Mouse (Mus musculus): Measurements from ENCODE around the gene Lctl. TPM values are rescaled to one million over a fixed set of nuclear protein-coding genes. Genes with fewer than 3 reads are reported as not detected.

Lctl gene
- total and polyA plus RNA-seq, 3 experiments = 1.8 TPM; not detected in 2

- TF ChIP-seq EP300 (IDR thresholded peaks at IDR 0.05; ENCODE audit: insufficient read depth, low read depth, low read length) = no peak
- TF ChIP-seq POLR2A (IDR thresholded peaks at IDR 0.05; ENCODE audit: insufficient read depth, low read depth, low read length) = no peak
- TF ChIP-seq CTCF (IDR thresholded peaks at IDR 0.05) = no peak
- intact Hi-C loops (cut with DNase I) = loop anchor here (5.0 kb wide), 1 partner anchor 158 kb away; the partner anchor contains the start of gene Dis3l
- no peaks in the 10 kb centered on the region for H3K27me3 ChIP-seq (ENCODE audit: control insufficient read depth, insufficient read depth, low read length)
- peaks cover 4% of the 10 kb centered on the region for H3K36me3 ChIP-seq (ENCODE audit: control insufficient read depth, insufficient read depth, low read length)
- H3K79me2 ChIP-seq (replicated peaks; ENCODE audit: control insufficient read depth, insufficient read depth, low read length) = no peaks in the 10 kb centered on the region
- H3K9ac ChIP-seq (ENCODE audit: low read depth, low read length) = no peak overlapping the region
- no peak overlapping the region for H3K4me3 ChIP-seq
- H3K27ac ChIP-seq = no peak overlapping the region
- 92% methylated on average over 5 of the region's 5 CpGs for WGBS
- H3K4me1 ChIP-seq (ENCODE audit: control insufficient read depth, insufficient read depth, low read length) = peaks cover 3% of the 10 kb centered on the region
- DNase-seq = no peak
Measured at GRCm38 (mm10) chr9:64184166-64184840, 67.4 kb downstream of the Lctl start.

Other genes with a start within 250 kb of the Lctl start
- 10 to 100 TPM; 11.0 to 15.1 TPM for gene Smad6, start 95.1 kb upstream of the Lctl start, total RNA-seq (2021)
- 9.6 and 14.7 TPM in 2 replicates for gene Smad6, start 95.1 kb upstream of the Lctl start, polyA plus RNA-seq (2012; rRNA removed)
- gene Zwilch, start 56.0 kb downstream of the Lctl start, total RNA-seq (2021) = under 1 TPM; 0.50 to 0.96 TPM
- gene Zwilch, start 56.0 kb downstream of the Lctl start, polyA plus RNA-seq (2012; rRNA removed) = 0.18 and 0.23 TPM in 2 replicates
- 100 to 1,000 TPM; 436 to 501 TPM for gene Rpl4, start 56.2 kb downstream of the Lctl start, total RNA-seq (2021)
- gene Rpl4, start 56.2 kb downstream of the Lctl start, polyA plus RNA-seq (2012; rRNA removed) = 261 and 333 TPM in 2 replicates
- gene Snapc5, start 62.1 kb downstream of the Lctl start, total RNA-seq (2021) = 10 to 100 TPM; 22.8 to 23.2 TPM
- 12.1 and 15.8 TPM in 2 replicates for gene Snapc5, start 62.1 kb downstream of the Lctl start, polyA plus RNA-seq (2012; rRNA removed)
- gene Uchl4, start 118.1 kb downstream of the Lctl start, total RNA-seq (2021) = 1 to 10 TPM; 2.3 to 2.4 TPM
- gene Uchl4, start 118.1 kb downstream of the Lctl start, polyA plus RNA-seq (2012; rRNA removed) = 0.21 and 0.44 TPM in 2 replicates
- gene Map2k1, start 136.5 kb downstream of the Lctl start, total RNA-seq (2021) = 10 to 100 TPM; 47.2 to 47.5 TPM
- gene Map2k1, start 136.5 kb downstream of the Lctl start, polyA plus RNA-seq (2012; rRNA removed) = 30.0 and 43.3 TPM in 2 replicates
- 1 to 10 TPM; 9.2 to 9.3 TPM for gene Tipin, start 164.4 kb downstream of the Lctl start, total RNA-seq (2021)
- 3.8 and 7.2 TPM in 2 replicates for gene Tipin, start 164.4 kb downstream of the Lctl start, polyA plus RNA-seq (2012; rRNA removed)
- gene Dis3l, start 224.1 kb downstream of the Lctl start, total RNA-seq (2021) = 10 to 100 TPM; 24.5 to 24.6 TPM
- gene Dis3l, start 224.1 kb downstream of the Lctl start, polyA plus RNA-seq (2012; rRNA removed) = 10.6 and 18.6 TPM in 2 replicates